Mouse (Mus musculus) midbrain, embryonic 16.5 days (tissue): ENCODE results near the gene Ccdc13. TPM values are rescaled to one million over a fixed set of nuclear protein-coding genes. Genes with fewer than 3 reads are reported as not detected.

Experiments
- ATAC-seq: fragments of 200-750 bp; cut with Nextera tagmentation; 2 replicates; pipeline ENCODE4 v1.8.0; 2017; ENCODE audit warnings: moderate TSS enrichment
- H3K27ac ChIP-seq: fragments of 300-500 bp; sonication (generic); 2 replicates; pipeline ENCODE4 v1.5.1; 2014; ENCODE audit warnings: mild to moderate bottlenecking, low read length, mixed read lengths
- H3K27me3 ChIP-seq: fragments of 300-500 bp; sonication (generic); 2 replicates; pipeline ENCODE4 v1.6.1; 2014; ENCODE audit warnings: low read depth, low read length, mixed read lengths; ENCODE audit not compliant: control insufficient read depth, insufficient read depth
- H3K36me3 ChIP-seq: fragments of 300-500 bp; sonication (generic); 2 replicates; pipeline ENCODE4 v1.6.1; 2014; ENCODE audit warnings: mild to moderate bottlenecking, low read length, moderate library complexity, mixed read lengths; ENCODE audit not compliant: control insufficient read depth, insufficient read depth
- H3K4me1 ChIP-seq: fragments of 300-500 bp; sonication (generic); 2 replicates; pipeline ENCODE4 v1.6.1; 2014; ENCODE audit warnings: mild to moderate bottlenecking, low read length, mixed read lengths; ENCODE audit not compliant: control insufficient read depth, insufficient read depth
- H3K4me2 ChIP-seq: fragments of 300-500 bp; sonication (generic); 2 replicates; pipeline ENCODE4 v1.6.1; 2014; ENCODE audit warnings: mild to moderate bottlenecking, low read length, mixed read lengths
- H3K4me3 ChIP-seq: fragments of 300-500 bp; sonication (generic); 2 replicates; pipeline ENCODE4 v1.5.1; 2014; ENCODE audit warnings: low read depth, mild to moderate bottlenecking, low read length, moderate library complexity, mixed read lengths
- H3K9ac ChIP-seq: fragments of 300-500 bp; sonication (generic); 2 replicates; pipeline ENCODE4 v1.6.1; 2014; ENCODE audit warnings: low read depth, low read length, mixed read lengths
- H3K9me3 ChIP-seq: fragments of 300-500 bp; sonication (generic); replicated peaks from 2 replicates; pipeline ENCODE4 v1.6.1; 2014; ENCODE audit warnings: mild to moderate bottlenecking, low read length, mixed read lengths; ENCODE audit not compliant: control insufficient read depth, poor library complexity, severe bottlenecking
- WGBS: fragments of 180-500 bp; shearing (Covaris S2); extraction: QIAGEN DNeasy Blood & Tissue Kit; methylation state at CpG from one replicate; pipeline ENCODE4 v1.1.7; 2014; 5-methylcytosine and 5-hydroxymethylcytosine counted together
- polyA plus RNA-seq: library from polyadenylated mRNA; unstranded; fragments of >200 nt; fragmentation: Nextera tagmentation; extraction: Ambion mirVana; gene quantifications from 2 replicates; pipeline ENCODE4 v1.2.1, GENCODE M21; 2015

Ccdc13 gene
- polyA plus RNA-seq, 1 experiment from 2014 or later, result 5.1 TPM

- Histone ChIP-seq H3K9ac (no peak overlapping the region), H3K27ac (no peak overlapping the region), H3K36me3 (no peaks in the 10 kb centered on the region), H3K27me3 (no peaks in the 10 kb centered on the region), H3K4me3 (no peak overlapping the region), H3K9me3 (no peaks in the 10 kb centered on the region), H3K4me2 (no peak overlapping the region), H3K4me1 (no peaks in the 10 kb centered on the region)
- WGBS, result 35% methylated on average over 6 of the region's 6 CpGs
- ATAC-seq, result peak; percentile 84
Measured at GRCm38 (mm10) chr9:121830956-121831293, 8.3 kb downstream of the Ccdc13 start.

- no peaks in the 10 kb centered on the region for H3K36me3 ChIP-seq
- no peak for ATAC-seq
- 82% methylated on average over 6 of the region's 6 CpGs for WGBS
Measured at GRCm38 (mm10) chr9:121830243-121830955, 8.9 kb downstream of the Ccdc13 start.

GRCm38 (mm10) chr9:121829270-121829992 lies 9.8 kb downstream of the Ccdc13 start:
- Histone ChIP-seq H3K27ac (no peak overlapping the region), H3K4me2 (no peak overlapping the region), H3K9me3 (no peaks in the 10 kb centered on the region), H3K9ac (no peak overlapping the region), H3K36me3 (no peaks in the 10 kb centered on the region), H3K4me1 (no peaks in the 10 kb centered on the region), H3K4me3 (no peak overlapping the region), H3K27me3 (no peaks in the 10 kb centered on the region)
- WGBS, result 67% methylated on average over 7 of the region's 7 CpGs
- ATAC-seq, result no peak

More at GRCm38 (mm10) chr9:121830243-121830955, 8.9 kb downstream of the Ccdc13 start:
- H3K27me3 ChIP-seq, result no peaks in the 10 kb centered on the region
- H3K4me3 ChIP-seq, result no peak overlapping the region
- H3K4me1 ChIP-seq, result no peaks in the 10 kb centered on the region
- no peaks in the 10 kb centered on the region for H3K9me3 ChIP-seq
- no peak overlapping the region for H3K27ac ChIP-seq
- H3K4me2 ChIP-seq, result no peak overlapping the region
- no peak overlapping the region for H3K9ac ChIP-seq

- Histone ChIP-seq H3K9ac (no peak overlapping the region), H3K4me3 (no peak overlapping the region), H3K27ac (no peak overlapping the region), H3K4me2 (no peak overlapping the region), H3K27me3 (no peaks in the 10 kb centered on the region), H3K9me3 (no peaks in the 10 kb centered on the region), H3K36me3 (no peaks in the 10 kb centered on the region), H3K4me1 (no peaks in the 10 kb centered on the region)
- no peak for ATAC-seq
- 79% methylated on average over 6 of the region's 6 CpGs for WGBS
Measured at GRCm38 (mm10) chr9:121828314-121828713, 10.9 kb downstream of the Ccdc13 start.

- H3K4me2 ChIP-seq, result no peak overlapping the region
- H3K27ac ChIP-seq, result no peak overlapping the region
- no peak overlapping the region for H3K9ac ChIP-seq
- ATAC-seq, result no peak
- no peak overlapping the region for H3K4me3 ChIP-seq
- H3K9me3 ChIP-seq, result no peaks in the 10 kb centered on the region
- H3K27me3 ChIP-seq, result no peaks in the 10 kb centered on the region
- no peaks in the 10 kb centered on the region for H3K36me3 ChIP-seq
- H3K4me1 ChIP-seq, result no peaks in the 10 kb centered on the region; the same call in 1 of the 2 replicates
- 89% methylated on average over 3 of the region's 3 CpGs for WGBS
Measured at GRCm38 (mm10) chr9:121826356-121826755, 12.9 kb downstream of the Ccdc13 start.

GRCm38 (mm10) chr9:121823991-121824390 lies 15.3 kb downstream of the Ccdc13 start:
- H3K9me3 ChIP-seq, result no peaks in the 10 kb centered on the region
- no peaks in the 10 kb centered on the region for H3K36me3 ChIP-seq
- H3K9ac ChIP-seq, result no peak overlapping the region
- no peaks in the 10 kb centered on the region for H3K27me3 ChIP-seq
- no peak overlapping the region for H3K27ac ChIP-seq
- H3K4me2 ChIP-seq, result no peak overlapping the region
- 0 out of 2 replicates have a peak, but pooled peaks have one; percentile 51 for ATAC-seq
- H3K4me1 ChIP-seq, result peaks cover 6% of the 10 kb centered on the region; the same call in 1 of the 2 replicates
- H3K4me3 ChIP-seq, result no peak overlapping the region
- WGBS, result 68% methylated on average over 7 of the region's 7 CpGs

GRCm38 (mm10) chr9:121823051-121823450 lies 16.2 kb downstream of the Ccdc13 start:
- no peaks in the 10 kb centered on the region for H3K27me3 ChIP-seq
- no peak overlapping the region for H3K9ac ChIP-seq
- H3K4me2 ChIP-seq, result no peak overlapping the region
- peaks cover 6% of the 10 kb centered on the region; the same call in 1 of the 2 replicates for H3K4me1 ChIP-seq
- H3K4me3 ChIP-seq, result no peak overlapping the region
- WGBS, result 80% methylated on average over 1 of the region's 1 CpGs
- no peaks in the 10 kb centered on the region for H3K9me3 ChIP-seq
- no peak for ATAC-seq
- peak overlapping the region; percentile 34; the same call in 1 of the 2 replicates for H3K27ac ChIP-seq
- no peaks in the 10 kb centered on the region for H3K36me3 ChIP-seq

GRCm38 (mm10) chr9:121822585-121822991 lies 16.7 kb downstream of the Ccdc13 start:
- no peaks in the 10 kb centered on the region for H3K9me3 ChIP-seq
- H3K27ac ChIP-seq, result peak overlapping the region; percentile 53
- ATAC-seq, result peak; percentile 63; the same call in 1 of the 2 replicates
- H3K4me3 ChIP-seq, result no peak overlapping the region
- 45% methylated on average over 6 of the region's 6 CpGs for WGBS
- H3K36me3 ChIP-seq, result no peaks in the 10 kb centered on the region
- H3K4me1 ChIP-seq, result peaks cover 6% of the 10 kb centered on the region; the same call in 1 of the 2 replicates
- no peak overlapping the region for H3K4me2 ChIP-seq
- H3K27me3 ChIP-seq, result no peaks in the 10 kb centered on the region
- no peak overlapping the region for H3K9ac ChIP-seq

GRCm38 (mm10) chr9:121820765-121821164 lies 18.5 kb downstream of the Ccdc13 start:
- ATAC-seq, result no peak
- H3K27me3 ChIP-seq, result no peaks in the 10 kb centered on the region
- H3K9ac ChIP-seq, result no peak overlapping the region
- WGBS, result 74% methylated on average over 5 of the region's 5 CpGs
- no peak overlapping the region for H3K4me3 ChIP-seq
- no peaks in the 10 kb centered on the region for H3K9me3 ChIP-seq
- peaks cover 6% of the 10 kb centered on the region; the same call in 1 of the 2 replicates for H3K4me1 ChIP-seq
- no peaks in the 10 kb centered on the region for H3K36me3 ChIP-seq
- H3K27ac ChIP-seq, result no peak overlapping the region
- H3K4me2 ChIP-seq, result no peak overlapping the region
